7 mouse cellular contexts compared by ENCODE assay signal in genomic region chr2:136149530-136149929, GRCm38 (mm10).
DNase-seq lines count a peak whose midpoint lies in the region; ATAC-seq and TF ChIP-seq lines count a peak whose summit lies in the region.

No protein-coding gene starts in this region.

- H3K4me1 ChIP-seq in intestine, postnatal 0 days (replicated peaks; ENCODE audit: control insufficient read depth, insufficient read depth, low read length) = no peaks in the 10 kb centered on the region
- peaks cover 5% of the 10 kb centered on the region for H3K4me1 ChIP-seq in neural tube, embryonic 13.5 days (replicated peaks)

- no peak overlapping the region for H3K4me3 ChIP-seq in intestine, postnatal 0 days (ENCODE audit: low read depth, low read length)
- H3K4me3 ChIP-seq in neural tube, embryonic 13.5 days = no peak overlapping the region

- no peak for ATAC-seq in intestine, postnatal 0 days
- peak; percentile 64 for ATAC-seq in neural tube, embryonic 13.5 days (ENCODE audit: low read depth)

- H3K36me3 ChIP-seq in intestine, postnatal 0 days (ENCODE audit: control insufficient read depth, insufficient read depth) = no peaks in the 10 kb centered on the region
- no peaks in the 10 kb centered on the region for H3K36me3 ChIP-seq in neural tube, embryonic 13.5 days

- no peaks in the 10 kb centered on the region for H3K27me3 ChIP-seq in intestine, postnatal 0 days (replicated peaks; ENCODE audit: control insufficient read depth, insufficient read depth, low read length)
- 0 out of 2 replicates have a peak, but pooled peaks cover 3% of the 10 kb centered on the region for H3K27me3 ChIP-seq in neural tube, embryonic 13.5 days

- peak; percentile 33 for DNase-seq in right cerebral cortex, adult 18-20 months
- no peak for DNase-seq in right cerebral cortex, adult 2 months (ENCODE audit: low spot score in 2 of 2)
- peak; percentile 87 for DNase-seq in embryo, embryonic 10.5 days (ENCODE audit: low spot score)
- DNase-seq in right cerebral cortex, postnatal 10 days (ENCODE audit: low spot score in 2 of 2) = no peak
- no peak for DNase-seq in urinary bladder, postnatal 25 days (ENCODE audit: low spot score)

- WGBS in intestine, postnatal 0 days = 28% methylated on average over 4 of the region's 4 CpGs
- 34% methylated on average over 4 of the region's 4 CpGs for WGBS in neural tube, embryonic 13.5 days

- no peak overlapping the region for H3K9ac ChIP-seq in intestine, postnatal 0 days (ENCODE audit: low read depth, low read length)
- no peak overlapping the region for H3K9ac ChIP-seq in neural tube, embryonic 13.5 days

- TF ChIP-seq CTCF in intestine, postnatal 0 days (IDR thresholded peaks at IDR 0.05; ENCODE audit: low read depth) = peak; percentile 75

- H3K4me2 ChIP-seq in intestine, postnatal 0 days (replicated peaks; ENCODE audit: low read depth) = no peak overlapping the region
- no peak overlapping the region for H3K4me2 ChIP-seq in neural tube, embryonic 13.5 days

- no peaks in the 10 kb centered on the region for H3K9me3 ChIP-seq in intestine, postnatal 0 days (ENCODE audit: control insufficient read depth)
- no peaks in the 10 kb centered on the region for H3K9me3 ChIP-seq in neural tube, embryonic 13.5 days

- no peak overlapping the region for H3K27ac ChIP-seq in intestine, postnatal 0 days (ENCODE audit: low read depth, low read length)
- H3K27ac ChIP-seq in neural tube, embryonic 13.5 days (replicated peaks) = no peak overlapping the region

Comparison
In these comparisons a context has a peak if more than half of its experiments do, and no peak if none do; other contexts are left out.
1. DNase-seq: peak in right cerebral cortex, adult 18-20 months (single experiment) and embryo, embryonic 10.5 days (single experiment); none in right cerebral cortex, adult 2 months (0 of 2), right cerebral cortex, postnatal 10 days (0 of 2) and urinary bladder, postnatal 25 days (single experiment).